10 mouse cellular contexts compared by ENCODE assay signal in genomic region chr10:81016645-81017044, GRCm38 (mm10). TPM values are rescaled to one million over a fixed set of nuclear protein-coding genes. Genes with fewer than 3 reads are reported as not detected.
DNase-seq lines count a peak whose midpoint lies in the region; ATAC-seq and TF ChIP-seq lines count a peak whose summit lies in the region.
"Had no signal": no experiment of that assay in that cellular context is flagged by ENCODE, and none has a peak within 500 bp of the region (broad histone marks: within the 10 kb centered on the region; RNA-seq: fewer than 3 reads in every experiment).

No protein-coding gene starts in this region.

- H3K79me3 ChIP-seq in C2C12 (ENCODE audit: low read depth): no peaks in the 10 kb centered on the region

- no peaks in the 10 kb centered on the region for H3K9me3 ChIP-seq in intestine, embryonic 14.5 days (ENCODE audit: control insufficient read depth, low read length)
- H3K9me3 ChIP-seq in intestine, embryonic 16.5 days (ENCODE audit: control insufficient read depth, low read length): no peaks in the 10 kb centered on the region
- no peaks in the 10 kb centered on the region for H3K9me3 ChIP-seq in limb, embryonic 11.5 days (ENCODE audit: control insufficient read depth, low read length)
- H3K9me3 ChIP-seq: embryonic facial prominence, embryonic 12.5 days; limb, embryonic 13.5 days had no signal

- H3K79me2 ChIP-seq in C2C12 (ENCODE audit: control insufficient read depth, insufficient read depth): no peaks in the 10 kb centered on the region

- no peak overlapping the region for H3K27ac ChIP-seq in intestine, embryonic 14.5 days (ENCODE audit: low read depth)
- no peak overlapping the region for H3K27ac ChIP-seq in intestine, embryonic 16.5 days (ENCODE audit: low read length)
- no peak overlapping the region for H3K27ac ChIP-seq in limb, embryonic 11.5 days (replicated peaks; ENCODE audit: low read depth, low read length)
- no peak overlapping the region for H3K27ac ChIP-seq in small intestine, adult 2 months (ENCODE audit: insufficient read depth, low read depth, low read length)
- H3K27ac ChIP-seq: embryonic facial prominence, embryonic 12.5 days; limb, embryonic 13.5 days had no signal

- no peak overlapping the region for H3ac ChIP-seq in C2C12 (ENCODE audit: control insufficient read depth, insufficient read length, low read depth)

- peaks cover 4% of the 10 kb centered on the region; the same call in 1 of the 2 replicates for H3K27me3 ChIP-seq in intestine, embryonic 14.5 days (replicated peaks; ENCODE audit: control insufficient read depth, insufficient read depth, low read length)
- H3K27me3 ChIP-seq in intestine, embryonic 16.5 days (replicated peaks; ENCODE audit: control insufficient read depth, insufficient read depth, low read length): no peaks in the 10 kb centered on the region; the same call in 1 of the 2 replicates
- H3K27me3 ChIP-seq in C2C12 (ENCODE audit: control insufficient read depth, insufficient read depth, insufficient read length): peaks cover 21% of the 10 kb centered on the region
- peaks cover 7% of the 10 kb centered on the region for H3K27me3 ChIP-seq in limb, embryonic 11.5 days (ENCODE audit: control insufficient read depth, insufficient read depth, low read length)
- H3K27me3 ChIP-seq in small intestine, adult 2 months (ENCODE audit: control insufficient read depth, insufficient read depth, low read length): no peaks in the 10 kb centered on the region; the same call in 1 of the 2 replicates

- H3K4me1 ChIP-seq in intestine, embryonic 14.5 days (replicated peaks; ENCODE audit: control insufficient read depth, insufficient read depth, low read length): peaks cover 8% of the 10 kb centered on the region; the same call in 1 of the 2 replicates
- no peaks in the 10 kb centered on the region for H3K4me1 ChIP-seq in intestine, embryonic 16.5 days (ENCODE audit: control insufficient read depth, insufficient read depth, low read length)
- H3K4me1 ChIP-seq in limb, embryonic 11.5 days (ENCODE audit: control insufficient read depth, insufficient read depth, low read length): no peaks in the 10 kb centered on the region
- H3K4me1 ChIP-seq in small intestine, adult 2 months (ENCODE audit: control insufficient read depth, insufficient read depth, insufficient read length, low read length): peaks cover 2% of the 10 kb centered on the region; the same call in 1 of the 2 replicates

- WGBS in intestine, embryonic 14.5 days: 6% methylated on average over 7 of the region's 7 CpGs
- 8% methylated on average over 7 of the region's 7 CpGs for WGBS in intestine, embryonic 16.5 days
- 9% methylated on average over 7 of the region's 7 CpGs for WGBS in limb, embryonic 11.5 days
- WGBS in small intestine, adult 2 months: 8% methylated on average over 7 of the region's 7 CpGs

- TF ChIP-seq CTCF in C2C12 (IDR thresholded peaks at IDR 0.05; ENCODE audit: control insufficient read depth, insufficient read depth, insufficient read length): peak; percentile 79
- TF ChIP-seq CTCF in small intestine, adult 2 months (IDR thresholded peaks at IDR 0.05; ENCODE audit: extremely low read depth, insufficient read length, insufficient replicate concordance, low read depth, low read length): peak; percentile 96

- peak; percentile 77 for DNase-seq in intestine, embryonic 14.5 days (ENCODE audit: low spot score)
- DNase-seq in T-cell, adult 2 months (ENCODE audit: low spot score): peak; percentile 68
- peak; percentile 68 for DNase-seq in embryo, embryonic 10.5 days (ENCODE audit: low spot score)
- DNase-seq in limb, embryonic 11.5 days (ENCODE audit: low spot score): peak; percentile 77

- H3K36me3 ChIP-seq in intestine, embryonic 14.5 days (ENCODE audit: control insufficient read depth, insufficient read depth, low read length): no peaks in the 10 kb centered on the region
- no peaks in the 10 kb centered on the region for H3K36me3 ChIP-seq in intestine, embryonic 16.5 days (ENCODE audit: control insufficient read depth, insufficient read depth, low read length)
- no peaks in the 10 kb centered on the region for H3K36me3 ChIP-seq in C2C12 (ENCODE audit: control insufficient read depth, insufficient read depth)
- no peaks in the 10 kb centered on the region for H3K36me3 ChIP-seq in limb, embryonic 11.5 days (ENCODE audit: control insufficient read depth, insufficient read depth, low read length)
- no peaks in the 10 kb centered on the region for H3K36me3 ChIP-seq in small intestine, adult 2 months (ENCODE audit: control insufficient read depth, insufficient read depth, low read length)
- H3K36me3 ChIP-seq: embryonic facial prominence, embryonic 12.5 days; limb, embryonic 13.5 days had no signal

- H3K4me3 ChIP-seq in intestine, embryonic 14.5 days (ENCODE audit: low read depth, low read length): no peak overlapping the region
- H3K4me3 ChIP-seq in intestine, embryonic 16.5 days (ENCODE audit: low read length): no peak overlapping the region
- no peak overlapping the region for H3K4me3 ChIP-seq in C2C12 (ENCODE audit: insufficient read depth, poor library complexity, severe bottlenecking)
- no peak overlapping the region for H3K4me3 ChIP-seq in limb, embryonic 11.5 days (ENCODE audit: low read depth, low read length)
- no peak overlapping the region for H3K4me3 ChIP-seq in small intestine, adult 2 months (ENCODE audit: low read depth, low read length)
- H3K4me3 ChIP-seq: embryonic facial prominence, embryonic 12.5 days; limb, embryonic 13.5 days had no signal

- no peak for ATAC-seq in intestine, embryonic 14.5 days (replicated peaks; ENCODE audit: low FRiP score, low TSS enrichment, low read depth)
- no peak for ATAC-seq in intestine, embryonic 16.5 days
- ATAC-seq in limb, embryonic 11.5 days (ENCODE audit: insufficient number of reproducible peaks, low FRiP score, low TSS enrichment, low read depth): no peak
- no peak for ATAC-seq in erythroid progenitor cell, adult 5-6 weeks (replicated peaks; ENCODE audit: low FRiP score, poor library complexity, severe bottlenecking)

- H3K4me2 ChIP-seq in intestine, embryonic 14.5 days (ENCODE audit: low read length): no peak overlapping the region
- no peak overlapping the region for H3K4me2 ChIP-seq in intestine, embryonic 16.5 days (ENCODE audit: low read depth, low read length)
- no peak overlapping the region for H3K4me2 ChIP-seq in limb, embryonic 11.5 days (ENCODE audit: low read depth, severe bottlenecking)
- H3K4me2 ChIP-seq: embryonic facial prominence, embryonic 12.5 days; limb, embryonic 13.5 days had no signal

- H3K9ac ChIP-seq in intestine, embryonic 14.5 days (ENCODE audit: low read length): no peak overlapping the region
- no peak overlapping the region for H3K9ac ChIP-seq in intestine, embryonic 16.5 days (ENCODE audit: low read depth, low read length)
- H3K9ac ChIP-seq in limb, embryonic 11.5 days (ENCODE audit: low read length): no peak overlapping the region
- H3K9ac ChIP-seq: embryonic facial prominence, embryonic 12.5 days; limb, embryonic 13.5 days had no signal

- TF ChIP-seq POLR2A in small intestine, adult 2 months (IDR thresholded peaks at IDR 0.05; ENCODE audit: low read depth, low read length): no peak

RNA-seq across cellular contexts. Expression of gene Gng7, which starts 1.9 kb away (rescaled TPM):
- 4.7 and 4.8 TPM in 2 replicates for polyA plus RNA-seq in intestine, embryonic 14.5 days (2014; fragmentation: Nextera tagmentation; extraction: Ambion mirVana)
- polyA plus RNA-seq in intestine, embryonic 16.5 days (2015; fragmentation: Nextera tagmentation; extraction: Ambion mirVana): 3.6 and 4.0 TPM in 2 replicates
- 0.25 TPM for polyA plus RNA-seq in C2C12 (2012; fragmentation: generic; extraction: Trizol)
- 4.6 and 4.8 TPM in 2 replicates for polyA plus RNA-seq in limb, embryonic 11.5 days (2014; fragmentation: Nextera tagmentation; extraction: Ambion mirVana)
- polyA plus RNA-seq in small intestine, adult 2 months (2012; rRNA removed): 0.44 and 0.74 TPM in 2 replicates
- total RNA-seq in erythroid progenitor cell, adult 5-6 weeks (2015; ENCODE audit: low replicate concordance): not detected in 2 replicates
- 0.38 and 0.90 TPM in 2 replicates for total RNA-seq in erythroid progenitor cell, adult 5-6 weeks (2017; ENCODE audit: low replicate concordance)

RNA-seq across cellular contexts. Expression of gene Diras1, which starts 8.8 kb away (rescaled TPM):
- 0.65 and 1.0 TPM in 2 replicates for polyA plus RNA-seq in intestine, embryonic 14.5 days (2014; fragmentation: Nextera tagmentation; extraction: Ambion mirVana)
- 0.61 and 0.92 TPM in 2 replicates for polyA plus RNA-seq in intestine, embryonic 16.5 days (2015; fragmentation: Nextera tagmentation; extraction: Ambion mirVana)
- 0.28 TPM for polyA plus RNA-seq in C2C12 (2012; fragmentation: generic; extraction: Trizol)
- polyA plus RNA-seq in limb, embryonic 11.5 days (2014; fragmentation: Nextera tagmentation; extraction: Ambion mirVana): 0.07 and 0.16 TPM in 2 replicates
- polyA plus RNA-seq in small intestine, adult 2 months (2012; rRNA removed): 0.32 and 0.38 TPM in 2 replicates
- total RNA-seq in erythroid progenitor cell, adult 5-6 weeks (2015; ENCODE audit: low replicate concordance): not detected in 2 replicates
- total RNA-seq in erythroid progenitor cell, adult 5-6 weeks (2017; ENCODE audit: low replicate concordance): not detected in 2 replicates

RNA-seq across cellular contexts. Expression of gene Slc39a3, which starts 20.6 kb away (rescaled TPM):
- polyA plus RNA-seq in intestine, embryonic 14.5 days (2014; fragmentation: Nextera tagmentation; extraction: Ambion mirVana): 13.1 and 13.7 TPM in 2 replicates
- polyA plus RNA-seq in intestine, embryonic 16.5 days (2015; fragmentation: Nextera tagmentation; extraction: Ambion mirVana): 18.1 and 18.9 TPM in 2 replicates
- polyA plus RNA-seq in C2C12 (2012; fragmentation: generic; extraction: Trizol): 11.6 TPM
- 7.8 and 7.9 TPM in 2 replicates for polyA plus RNA-seq in limb, embryonic 11.5 days (2014; fragmentation: Nextera tagmentation; extraction: Ambion mirVana)
- 19.3 and 31.6 TPM in 2 replicates for polyA plus RNA-seq in small intestine, adult 2 months (2012; rRNA removed)
- total RNA-seq in erythroid progenitor cell, adult 5-6 weeks (2015; ENCODE audit: low replicate concordance): 4.3 and 7.1 TPM in 2 replicates
- 1.2 and 4.2 TPM in 2 replicates for total RNA-seq in erythroid progenitor cell, adult 5-6 weeks (2017; ENCODE audit: low replicate concordance)

RNA-seq across cellular contexts. Expression of gene Sgta, which starts 43.3 kb away (rescaled TPM):
- 171 and 181 TPM in 2 replicates for polyA plus RNA-seq in intestine, embryonic 14.5 days (2014; fragmentation: Nextera tagmentation; extraction: Ambion mirVana)
- 204 TPM in 2 replicates for polyA plus RNA-seq in intestine, embryonic 16.5 days (2015; fragmentation: Nextera tagmentation; extraction: Ambion mirVana)
- 154 TPM for polyA plus RNA-seq in C2C12 (2012; fragmentation: generic; extraction: Trizol)
- polyA plus RNA-seq in limb, embryonic 11.5 days (2014; fragmentation: Nextera tagmentation; extraction: Ambion mirVana): 219 and 221 TPM in 2 replicates
- 116 and 222 TPM in 2 replicates for polyA plus RNA-seq in small intestine, adult 2 months (2012; rRNA removed)
- total RNA-seq in erythroid progenitor cell, adult 5-6 weeks (2015; ENCODE audit: low replicate concordance): 13.0 and 22.2 TPM in 2 replicates
- 13.8 and 16.6 TPM in 2 replicates for total RNA-seq in erythroid progenitor cell, adult 5-6 weeks (2017; ENCODE audit: low replicate concordance)

RNA-seq across cellular contexts. Expression of gene Thop1, which starts 53.2 kb away (rescaled TPM):
- 53.2 and 54.1 TPM in 2 replicates for polyA plus RNA-seq in intestine, embryonic 14.5 days (2014; fragmentation: Nextera tagmentation; extraction: Ambion mirVana)
- polyA plus RNA-seq in intestine, embryonic 16.5 days (2015; fragmentation: Nextera tagmentation; extraction: Ambion mirVana): 48.7 and 53.8 TPM in 2 replicates
- 67.3 TPM for polyA plus RNA-seq in C2C12 (2012; fragmentation: generic; extraction: Trizol)
- 64.0 and 73.5 TPM in 2 replicates for polyA plus RNA-seq in limb, embryonic 11.5 days (2014; fragmentation: Nextera tagmentation; extraction: Ambion mirVana)
- 26.5 and 33.3 TPM in 2 replicates for polyA plus RNA-seq in small intestine, adult 2 months (2012; rRNA removed)
- total RNA-seq in erythroid progenitor cell, adult 5-6 weeks (2015; ENCODE audit: low replicate concordance): 2.9 and 4.3 TPM in 2 replicates
- 3.2 and 22.8 TPM in 2 replicates for total RNA-seq in erythroid progenitor cell, adult 5-6 weeks (2017; ENCODE audit: low replicate concordance)
